Mouse (Mus musculus) ovary, postnatal 36 days (tissue): ENCODE measurements at regions not wholly inside any gene's neighbourhood (a gene's known extent, or its start where the extent isn't known, plus 50 kb on each side); places are given as distances from the start of the nearest gene placed in this dataset.

ENCODE experiments used
- DNase-seq: peaks from one replicate; pipeline ENCODE4 v3.0.0; 2022; ENCODE audit warnings: low spot score, mixed read lengths

DNA sequence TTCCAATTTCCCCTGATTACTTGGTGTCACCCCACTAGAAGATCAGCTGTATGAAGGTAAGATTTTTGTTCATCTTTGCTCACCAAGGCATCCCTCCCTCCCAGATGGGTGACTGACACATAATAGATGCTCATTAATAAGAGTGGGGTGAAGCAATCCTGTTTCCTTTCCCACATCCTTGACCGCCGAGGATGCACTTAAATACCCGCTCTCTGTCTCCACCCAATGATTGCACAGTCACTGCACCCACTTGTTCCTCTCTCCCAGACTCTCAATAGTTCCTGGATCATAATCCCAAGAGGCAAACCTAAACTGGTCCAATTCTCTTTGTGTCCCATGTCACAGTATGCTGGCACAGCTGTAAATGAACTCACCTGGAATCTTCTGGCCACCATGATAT lies 86.4 kb upstream of the Ccn6 start:
- no peak for DNase-seq

DNA sequence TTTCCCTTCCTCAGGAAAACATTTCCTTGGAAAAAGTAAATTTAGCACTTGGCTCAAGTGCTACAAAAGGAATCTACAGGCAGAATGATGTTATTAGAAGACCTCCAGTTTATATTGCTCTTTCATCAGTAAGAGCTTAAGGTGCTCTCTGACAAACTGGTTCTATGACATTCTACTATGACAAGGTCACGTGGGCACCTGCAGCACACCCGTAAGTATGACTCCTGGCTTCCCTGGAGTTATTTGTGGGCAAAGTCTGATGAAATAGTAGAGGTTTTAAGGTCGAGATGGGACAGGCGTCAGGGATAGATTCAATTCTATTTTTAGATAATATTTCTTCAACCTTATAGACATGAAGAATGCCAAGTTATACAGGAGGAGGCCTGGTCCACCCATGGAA lies 84.9 kb upstream of the Ccn6 start:
- DNase-seq = no peak

DNA sequence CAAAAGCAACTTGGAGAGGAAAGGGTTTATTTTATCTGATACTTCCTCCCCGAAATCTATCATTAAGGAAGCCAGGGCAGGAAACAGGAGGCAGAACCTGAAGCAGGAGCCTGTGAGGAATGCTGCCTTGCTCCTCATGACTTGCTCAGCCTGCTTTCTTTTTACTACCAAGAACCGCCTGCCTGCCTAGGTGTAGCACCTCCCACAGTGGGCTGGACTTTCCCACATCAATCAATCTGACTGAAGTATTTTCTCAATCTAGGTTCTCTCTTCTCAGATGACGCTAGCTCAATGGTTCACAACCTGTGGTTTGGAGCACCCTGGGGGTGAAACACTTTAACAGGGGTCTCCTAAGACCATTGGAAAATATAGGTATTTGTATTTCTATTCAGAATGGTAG lies 83.4 kb upstream of the Ccn6 start:
- DNase-seq = no peak

DNA sequence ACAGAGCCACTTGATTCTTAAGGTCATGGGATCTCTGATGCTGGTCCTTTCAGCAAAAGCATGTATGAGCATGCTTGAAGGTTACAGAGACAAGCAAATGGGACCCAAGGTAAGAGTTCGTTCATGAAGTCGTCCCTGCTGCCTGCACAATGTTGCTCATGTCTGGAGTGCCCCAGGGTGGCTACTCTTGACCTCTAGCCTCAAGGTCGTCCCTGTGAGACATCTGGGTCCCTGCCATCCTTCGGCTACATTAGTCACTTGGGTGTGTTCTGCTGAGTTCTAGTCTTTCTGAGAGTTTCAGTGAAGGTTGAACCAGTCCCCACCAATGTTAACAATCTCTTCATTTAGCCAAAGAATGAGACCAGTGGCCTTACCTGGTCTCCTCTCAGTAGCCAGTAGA lies 81.5 kb upstream of the Ccn6 start:
- DNase-seq = no peak

DNA sequence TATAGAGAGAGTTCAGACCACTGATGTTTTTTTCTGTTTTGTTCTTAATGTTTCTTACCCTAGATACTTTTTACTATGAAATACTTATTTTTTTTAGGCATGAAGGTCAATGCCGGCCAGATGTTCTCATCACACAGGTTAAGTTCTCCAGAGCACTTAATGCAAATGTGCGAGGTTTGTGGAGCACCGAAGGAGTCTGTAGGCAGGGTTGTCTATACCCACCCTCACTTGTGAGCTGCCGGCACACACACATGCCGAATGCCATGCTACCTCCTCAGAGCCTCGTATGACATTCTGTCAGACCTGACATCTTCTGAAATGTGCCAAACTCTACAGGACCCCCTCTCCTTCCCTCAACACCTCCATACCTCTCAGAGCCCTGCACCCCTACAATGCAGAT lies 80.5 kb upstream of the Ccn6 start:
- no peak for DNase-seq

DNA sequence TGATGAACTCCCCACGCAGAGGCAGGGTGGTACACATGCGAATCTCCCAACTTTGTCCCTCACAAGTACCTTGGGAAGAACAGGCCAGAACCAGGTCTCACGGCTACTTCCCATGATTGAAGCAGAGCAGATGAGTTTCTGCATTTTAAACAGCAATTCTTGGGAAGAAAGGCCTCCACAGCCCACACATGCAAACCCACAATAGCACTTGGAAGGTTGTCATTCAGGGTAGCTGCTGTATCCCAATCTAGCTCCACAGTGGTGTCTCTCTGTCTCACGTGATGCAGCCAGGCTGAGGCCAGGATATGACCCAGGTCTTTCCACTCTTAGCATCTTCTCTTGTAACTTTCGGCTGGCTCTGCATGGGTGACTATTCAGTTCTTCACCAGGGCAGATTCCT lies 78.8 kb upstream of the Ccn6 start:
- no peak for DNase-seq

DNA sequence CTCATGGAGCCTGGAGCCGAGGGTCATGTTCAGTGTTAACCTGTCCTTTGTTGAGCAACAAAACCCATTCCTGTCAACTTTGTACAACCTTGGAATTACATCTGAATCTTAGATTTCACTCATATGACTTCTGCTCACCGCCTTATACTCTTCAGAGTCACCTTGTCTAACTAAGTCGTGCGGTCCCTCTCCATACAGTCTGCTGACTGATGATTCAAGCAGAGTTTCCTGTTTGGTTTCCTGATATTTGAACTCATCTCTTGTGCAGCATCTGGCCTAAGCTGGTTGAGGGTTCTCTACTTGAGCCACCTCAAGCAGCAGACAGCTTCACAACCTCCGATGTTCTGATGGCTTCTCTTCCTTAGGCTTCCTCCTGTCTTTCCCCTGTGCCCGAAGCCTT lies 78.3 kb upstream of the Ccn6 start:
- DNase-seq = no peak

DNA sequence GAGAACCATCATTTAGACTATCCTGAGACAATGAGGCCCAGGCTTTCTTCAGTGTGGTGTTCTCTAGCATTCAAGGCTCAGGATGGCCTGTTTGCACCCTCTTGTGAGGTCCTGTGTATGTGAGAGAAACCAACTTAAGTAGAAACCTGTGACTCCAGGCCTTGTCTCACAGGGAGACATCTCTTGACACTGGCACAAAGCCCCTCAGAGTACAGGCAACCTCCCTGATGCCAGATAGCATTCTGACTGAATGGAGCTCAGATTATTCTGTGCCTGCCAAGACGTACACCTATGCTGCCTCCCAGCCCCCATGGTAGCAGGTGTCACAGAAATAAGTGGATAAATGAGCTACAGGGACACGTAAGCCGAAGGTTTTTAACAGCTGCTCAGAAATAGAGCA lies 77.9 kb upstream of the Ccn6 start:
- no peak for DNase-seq

DNA sequence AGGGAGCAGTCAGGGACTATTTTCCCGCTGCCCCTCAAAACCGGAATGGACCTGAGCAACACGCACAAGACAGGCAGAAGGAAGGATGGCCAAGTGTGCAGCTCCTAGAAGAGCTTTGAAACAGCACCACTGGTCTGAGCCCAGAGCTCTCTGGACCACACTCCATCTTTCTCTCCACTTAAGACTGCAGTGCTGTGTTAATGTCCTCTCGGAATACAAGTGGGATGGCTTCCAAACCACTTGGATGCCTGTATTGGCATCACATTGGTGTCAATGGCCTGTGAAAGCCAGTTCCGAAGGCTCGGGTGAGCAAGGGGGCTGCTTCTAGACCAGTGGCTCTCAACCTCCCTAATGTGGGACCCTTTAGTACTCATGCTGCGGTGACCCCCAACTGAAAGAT lies 77.4 kb upstream of the Ccn6 start:
- no peak for DNase-seq

DNA sequence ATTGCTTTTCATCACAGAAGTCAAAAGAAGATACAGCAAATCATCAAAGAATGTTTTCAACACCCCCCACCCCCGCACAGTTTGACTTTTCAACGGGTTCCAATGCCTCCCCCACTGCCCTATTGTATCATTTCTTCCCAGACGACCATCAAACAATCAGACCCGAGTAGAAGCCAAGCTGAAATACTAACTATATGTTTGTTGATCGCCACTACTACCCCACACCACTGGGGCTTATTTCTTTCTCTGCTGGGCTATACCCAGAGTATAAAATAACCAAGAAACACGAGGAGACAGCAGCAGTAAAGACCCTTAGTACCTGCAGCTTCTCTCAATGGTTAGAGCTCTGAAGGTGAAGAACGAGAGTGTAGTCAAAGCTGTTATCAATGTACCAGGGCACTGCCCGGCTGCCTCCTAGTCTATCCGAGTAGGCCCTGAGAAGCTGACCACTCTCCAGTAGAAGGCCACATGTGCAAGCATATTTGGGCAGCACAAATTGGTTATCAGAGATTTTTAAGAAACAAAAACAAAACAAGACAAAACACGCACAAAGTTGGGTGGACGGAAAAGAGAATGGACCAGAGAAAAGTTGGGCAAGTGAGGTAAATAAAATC lies 76.7 kb upstream of the Ccn6 start:
- no peak for DNase-seq

DNA sequence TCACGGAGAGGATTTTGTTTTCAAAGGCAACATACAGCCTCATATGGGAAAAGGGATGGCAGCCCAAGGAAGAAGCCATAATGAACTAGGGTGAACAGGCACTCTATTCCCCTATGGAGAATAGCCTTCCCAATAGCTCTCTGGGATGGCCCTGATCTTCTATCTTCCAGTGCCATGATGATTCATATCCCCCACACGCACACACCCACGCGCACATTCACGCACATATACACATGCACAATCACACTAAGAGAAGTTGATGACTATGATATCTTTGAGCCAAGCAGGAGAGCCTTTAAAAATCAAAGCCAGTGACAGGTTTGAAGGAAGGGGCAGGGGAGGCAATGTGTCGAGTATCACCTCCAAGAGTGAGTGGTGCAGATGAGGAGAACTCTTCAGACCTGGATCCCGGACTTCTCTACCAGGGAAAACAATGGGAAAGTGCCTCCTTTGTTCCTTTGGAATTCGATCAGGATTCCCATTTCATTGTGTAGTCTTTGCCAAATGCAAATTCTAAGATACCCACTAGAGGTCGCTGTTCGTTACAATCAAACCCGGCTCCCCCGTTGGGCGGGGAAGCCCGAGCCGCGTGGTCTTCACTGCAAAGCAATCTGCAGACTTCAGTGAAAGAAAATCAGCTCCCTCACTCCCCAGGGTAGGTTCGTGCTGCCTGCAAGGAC lies 76.0 kb upstream of the Ccn6 start:
- peak; percentile 57 for DNase-seq

DNA sequence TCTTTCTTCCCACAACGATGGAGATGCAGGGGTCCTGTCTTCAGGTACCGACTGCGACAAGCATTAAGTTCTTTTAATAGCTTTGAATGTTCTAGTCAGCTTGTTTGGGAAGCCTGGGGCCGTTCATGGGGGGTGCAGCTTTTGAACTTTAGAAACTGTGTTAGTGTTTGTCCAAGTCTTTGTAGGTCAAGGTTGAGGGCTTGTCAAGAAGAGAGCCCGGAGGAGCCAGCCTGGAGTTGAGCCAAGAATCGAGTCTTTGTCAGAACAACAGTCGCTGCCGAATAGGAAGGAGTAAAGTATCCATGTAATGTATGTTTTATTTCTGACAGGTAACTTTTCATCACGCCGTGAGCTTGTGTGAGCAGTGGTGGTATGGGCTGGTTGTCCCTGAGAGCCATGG lies 75.0 kb upstream of the Ccn6 start:
- DNase-seq = peak; percentile 29

DNA sequence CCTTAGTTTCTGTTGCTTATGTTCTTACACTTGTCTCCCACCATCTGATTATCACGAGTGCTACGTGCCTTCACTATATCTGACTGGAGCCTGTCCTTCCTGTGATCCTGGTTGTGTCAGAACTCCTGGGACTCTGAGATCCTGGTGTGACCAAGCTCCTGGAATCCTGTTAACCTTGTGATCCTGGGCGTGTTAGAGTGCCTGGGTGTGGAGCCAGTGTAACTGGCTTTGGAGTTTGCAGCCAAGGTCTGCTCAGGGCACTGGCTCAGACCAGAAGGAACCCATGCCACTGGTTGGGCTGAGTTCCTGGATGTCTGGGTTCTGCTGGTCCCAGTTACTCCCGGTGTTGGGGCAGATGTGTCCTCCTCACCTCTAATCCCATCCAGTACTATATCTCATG lies 74.0 kb upstream of the Ccn6 start:
- DNase-seq = no peak

DNA sequence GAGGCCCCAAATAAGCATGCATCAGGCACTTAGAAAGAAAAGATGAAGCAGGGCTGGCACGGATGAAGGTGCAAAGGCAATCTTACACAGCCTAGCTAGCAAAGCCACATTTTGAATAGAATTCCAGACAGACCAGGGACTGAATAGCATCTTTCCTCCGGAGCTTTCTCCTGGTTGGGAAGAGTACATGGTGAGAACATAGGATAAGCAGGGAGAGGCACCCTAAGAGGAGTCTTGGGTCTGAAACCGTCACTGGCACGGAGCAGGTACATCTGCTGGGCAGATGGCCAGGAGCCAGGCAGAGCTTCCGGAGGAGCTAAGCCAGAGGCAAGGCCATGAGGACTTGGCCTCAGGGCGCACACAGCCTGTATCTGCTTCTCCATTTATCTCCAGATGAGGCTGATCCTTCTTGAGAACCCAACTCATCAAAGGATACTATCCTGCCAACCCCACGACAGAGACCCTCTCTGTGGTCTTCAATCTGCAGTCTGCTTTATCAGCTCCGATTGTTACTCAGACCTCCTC lies 70.4 kb upstream of the Ccn6 start:
- DNase-seq = no peak

DNA sequence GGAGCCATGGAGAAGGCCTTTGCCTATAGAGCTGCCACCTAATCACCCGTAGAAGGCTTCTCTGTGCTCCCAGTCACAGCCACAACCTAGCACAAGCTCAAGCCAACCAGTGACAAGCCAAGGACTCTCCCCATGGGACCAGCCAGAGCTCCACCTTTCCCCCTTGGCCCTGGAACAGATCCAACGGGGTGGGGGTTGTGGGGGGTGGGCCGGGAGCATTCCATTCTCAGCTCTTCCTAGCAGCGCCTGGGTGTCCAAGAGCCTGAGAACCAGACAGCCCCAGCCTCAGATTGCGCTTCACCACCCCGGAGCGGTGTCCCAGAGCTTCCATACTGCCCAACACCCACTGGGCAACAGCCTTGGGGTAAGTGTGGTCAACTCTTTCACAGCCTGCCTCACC lies 69.6 kb upstream of the Ccn6 start:
- DNase-seq = no peak

DNA sequence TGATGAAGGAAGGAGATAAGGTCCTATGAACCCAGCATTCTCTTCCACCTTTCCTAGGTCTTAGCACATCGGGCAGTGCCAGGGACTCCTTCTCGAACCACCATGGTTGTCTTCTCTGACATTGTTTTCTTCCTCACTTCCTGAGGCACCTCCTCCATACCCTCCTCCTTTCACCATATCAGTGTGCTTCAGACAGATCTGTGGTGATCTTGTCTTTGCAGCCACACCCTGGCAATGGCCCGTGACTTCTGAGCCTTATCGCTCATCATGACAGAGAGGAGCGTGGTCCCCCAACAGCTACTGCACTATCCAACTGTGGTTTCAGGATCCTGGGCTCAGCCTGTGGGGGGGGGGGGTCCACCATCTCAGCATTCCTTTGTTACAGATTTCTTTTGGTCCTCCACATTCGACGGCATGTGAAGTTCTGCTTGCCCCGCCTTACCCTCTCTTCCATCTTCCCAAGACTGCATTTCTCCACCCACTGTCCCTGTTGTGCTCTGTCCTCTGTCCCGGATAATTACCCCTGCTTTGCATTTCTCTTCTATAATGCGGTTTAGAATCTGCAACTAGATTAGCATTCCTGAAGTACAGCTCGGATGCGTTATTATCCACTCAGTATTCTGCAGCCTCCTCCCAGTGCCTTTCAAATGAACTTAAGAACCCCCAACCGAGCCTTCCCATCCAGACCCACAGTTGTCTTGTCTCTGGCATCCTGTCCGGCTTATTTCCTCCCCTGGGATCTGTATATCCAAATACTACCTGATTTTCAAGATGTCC lies 67.2 kb upstream of the Ccn6 start:
- no peak for DNase-seq

DNA sequence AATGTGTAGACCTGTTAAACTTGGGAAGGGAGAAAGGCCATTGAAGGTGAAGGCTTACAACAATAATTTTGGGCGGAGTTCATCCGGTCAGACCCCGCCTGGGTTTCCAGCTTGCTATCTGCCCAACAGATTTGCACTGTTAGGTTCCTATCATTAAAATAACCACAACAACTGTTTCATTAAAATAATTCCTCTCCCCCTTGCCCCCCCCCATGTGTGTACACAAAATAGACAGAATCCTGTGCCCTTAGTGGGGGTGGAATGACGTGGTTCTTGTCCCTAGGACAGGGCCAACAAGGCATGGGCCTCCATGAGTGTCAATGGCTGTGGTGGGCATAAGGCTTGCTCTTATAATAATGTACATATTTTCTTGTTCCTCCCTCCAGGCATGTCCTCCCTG lies 65.6 kb upstream of the Ccn6 start:
- DNase-seq = no peak

DNA sequence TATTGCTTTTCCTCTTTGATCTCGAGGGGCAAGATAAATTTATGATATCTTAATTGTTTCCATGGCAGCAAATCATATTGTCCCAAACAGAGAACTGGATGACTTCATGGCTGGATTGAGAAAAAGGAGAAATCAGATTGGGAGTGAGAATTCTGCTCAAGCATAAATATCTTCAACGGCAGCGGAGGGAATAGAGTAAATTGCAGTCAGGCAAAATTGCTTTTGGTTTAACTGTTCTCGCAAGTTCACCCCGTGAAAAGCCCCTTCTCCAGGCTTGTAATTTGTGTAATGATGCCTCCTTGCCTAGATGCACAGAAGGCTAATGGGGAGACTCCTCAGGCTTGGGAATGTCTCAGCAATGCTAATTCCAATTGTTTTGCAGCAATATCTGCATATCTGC lies 64.4 kb upstream of the Ccn6 start:
- DNase-seq = no peak

DNA sequence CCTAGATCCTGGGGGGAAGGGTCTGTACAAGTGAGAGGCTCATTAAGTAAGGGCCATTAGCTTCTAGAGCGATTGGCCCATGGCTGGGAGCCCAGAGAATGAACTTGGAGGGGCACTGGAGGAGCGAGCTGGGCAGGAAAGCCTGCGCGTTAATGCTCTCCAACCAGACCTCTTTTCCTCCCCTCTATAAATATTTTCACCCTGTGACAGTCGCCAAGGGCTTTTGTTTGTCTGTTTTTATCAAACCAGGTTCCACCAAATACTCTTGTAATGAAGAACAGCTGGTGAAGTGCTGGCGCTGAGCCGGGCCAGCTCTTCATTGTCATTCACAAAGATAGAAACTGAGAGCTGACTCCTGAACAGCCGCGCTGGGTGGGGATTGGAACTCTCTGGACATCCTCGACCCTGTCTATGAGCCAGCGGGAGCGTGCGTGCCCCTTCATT lies 63.9 kb upstream of the Ccn6 start:
- peak; percentile 23 for DNase-seq

DNA sequence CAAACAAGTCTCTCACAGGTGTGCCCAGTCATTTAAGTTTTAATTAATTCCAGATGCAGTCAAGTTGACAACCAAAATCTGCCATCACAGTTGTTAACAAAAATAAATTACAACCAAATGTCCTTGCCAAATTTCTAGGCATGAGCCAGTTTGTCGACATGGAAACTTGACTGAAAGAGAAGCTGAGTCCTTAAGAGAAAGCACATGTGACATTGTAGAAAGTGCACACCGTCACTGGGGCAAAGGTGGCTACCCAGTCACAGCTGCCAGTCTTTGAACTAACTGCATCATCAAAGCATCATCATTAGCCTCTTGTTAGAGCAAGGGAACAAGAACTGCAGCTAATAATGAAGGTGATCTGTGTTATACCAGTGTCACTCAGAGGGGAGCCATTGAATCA lies 62.9 kb upstream of the Ccn6 start:
- DNase-seq = no peak

DNA sequence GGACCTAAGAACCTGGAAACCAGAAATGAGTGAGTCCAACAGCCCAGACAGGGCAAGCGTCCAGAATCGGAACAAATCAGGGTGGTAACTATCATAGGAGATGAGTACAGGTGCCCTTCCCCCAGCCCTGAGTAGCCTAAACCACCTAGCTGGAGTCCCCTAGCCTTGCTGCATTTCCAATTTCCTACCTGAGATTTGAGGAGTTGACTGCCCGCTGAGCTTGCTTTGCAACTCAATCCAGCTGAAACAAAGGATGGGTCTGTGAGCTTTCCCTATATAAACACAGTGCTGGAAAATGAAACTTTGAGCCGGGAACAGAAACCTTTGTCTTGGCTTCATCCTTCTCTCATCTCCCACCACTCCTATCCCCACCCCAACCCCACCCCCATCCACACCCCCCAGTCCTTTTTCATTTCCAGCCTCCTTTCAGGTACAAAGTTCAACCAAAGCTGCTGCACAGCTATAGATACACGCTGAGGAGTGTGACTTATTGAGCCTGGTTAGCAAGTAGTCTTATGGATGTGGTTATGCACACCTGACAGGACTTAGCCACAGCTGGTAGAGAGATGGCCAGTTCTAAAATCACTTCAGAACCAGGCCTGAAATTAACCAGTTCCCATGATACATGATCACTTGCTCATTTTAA lies 61.0 kb upstream of the Ccn6 start:
- no peak for DNase-seq

DNA sequence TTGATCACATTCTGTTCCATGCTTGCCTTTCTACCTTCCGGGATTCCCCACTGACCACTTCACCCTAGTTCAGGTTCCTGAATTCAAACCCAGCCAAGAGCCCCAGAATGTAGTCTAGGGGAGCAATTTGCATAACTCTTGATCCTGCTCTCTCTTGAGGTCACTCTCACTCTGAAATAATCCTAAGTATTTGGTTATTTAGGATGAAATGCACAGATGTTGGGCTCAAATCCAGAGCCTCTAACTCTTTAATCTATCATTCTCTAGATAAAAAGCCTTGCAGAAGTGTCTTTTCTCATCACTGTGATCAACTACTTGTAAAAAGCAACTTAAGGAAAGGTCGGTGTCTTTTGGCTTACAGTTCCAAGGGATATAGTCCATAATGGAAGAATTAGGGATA lies 57.4 kb upstream of the Ccn6 start:
- no peak for DNase-seq

DNA sequence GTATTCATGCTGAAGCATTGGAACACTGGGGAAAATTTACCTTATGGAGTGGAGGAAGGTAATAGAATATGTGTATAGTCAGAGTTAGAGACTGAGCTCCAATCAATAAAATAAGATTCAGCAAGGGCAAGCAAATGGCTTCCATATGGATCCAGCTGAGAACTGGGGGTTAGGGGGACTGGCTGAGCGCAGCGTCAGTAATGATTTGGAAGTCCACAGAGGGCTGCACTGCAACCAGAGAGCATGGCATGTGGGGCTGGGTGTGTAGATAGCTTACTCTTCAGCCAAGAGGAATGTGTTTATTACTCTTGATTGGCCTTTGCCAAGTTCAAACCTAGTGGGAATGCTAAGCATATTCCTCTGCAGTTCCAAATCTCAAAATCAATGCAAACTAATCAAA lies 55.8 kb upstream of the Ccn6 start:
- no peak for DNase-seq
